Mouse (Mus musculus): Measurements from ENCODE around the gene Mrtfb. TPM values are rescaled to one million over a fixed set of nuclear protein-coding genes. Genes with fewer than 3 reads are reported as not detected.

Gene Mrtfb
- total RNA-seq, 2 experiments from 2014 or later = 62.9 to 63.5 TPM

DNA sequence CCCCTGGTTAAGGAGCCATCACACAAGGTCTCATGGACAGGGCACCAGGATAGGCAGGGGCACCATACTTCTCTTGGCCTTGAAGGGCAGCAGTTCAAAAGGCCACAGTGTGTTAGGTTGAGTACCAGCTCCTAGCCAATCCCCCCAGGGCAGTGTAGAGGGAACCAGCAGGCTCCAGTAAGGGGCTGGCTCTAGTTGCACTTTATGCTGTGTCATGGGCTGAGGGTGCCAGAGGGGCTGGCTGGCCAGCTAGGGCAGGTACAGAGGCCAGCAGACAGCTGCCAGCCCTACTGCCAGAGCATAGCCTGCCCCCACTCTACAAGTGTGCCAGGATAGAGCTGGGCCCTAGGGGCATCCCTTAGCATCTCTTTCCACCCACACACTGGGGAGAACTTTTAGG is 199.3 kb downstream of the Mrtfb start:
- intact Hi-C loops (cut with DNase I) = no loop called here
- DNase-seq = no peak

DNA sequence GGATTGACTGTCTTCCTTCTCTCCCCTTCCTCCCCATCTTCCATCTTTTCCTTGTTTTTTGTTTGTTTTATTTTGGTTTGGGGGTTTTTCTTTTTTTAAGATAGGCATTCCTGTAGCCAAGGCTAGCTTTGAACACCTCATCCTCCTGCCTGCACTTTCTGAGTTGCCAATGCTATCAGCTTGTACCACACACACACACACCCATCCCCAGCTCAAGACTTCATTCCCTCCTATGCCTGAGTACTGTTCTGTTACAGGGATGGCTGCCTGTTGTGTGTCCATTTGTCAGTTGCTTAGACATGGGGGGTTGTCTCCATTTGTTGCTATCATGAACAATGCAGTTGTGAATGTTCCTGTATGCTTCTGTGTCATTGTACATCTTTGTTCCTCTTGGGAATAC is 202.3 kb downstream of the Mrtfb start:
- DNase-seq = no peak
- intact Hi-C loops (cut with DNase I) = no loop called here

- no peak for DNase-seq
- intact Hi-C loops (cut with DNase I) = no loop called here
These were observed 203.8 kb downstream of the Mrtfb start for GRCm38 (mm10) chr16:13460071-13460470.

DNA sequence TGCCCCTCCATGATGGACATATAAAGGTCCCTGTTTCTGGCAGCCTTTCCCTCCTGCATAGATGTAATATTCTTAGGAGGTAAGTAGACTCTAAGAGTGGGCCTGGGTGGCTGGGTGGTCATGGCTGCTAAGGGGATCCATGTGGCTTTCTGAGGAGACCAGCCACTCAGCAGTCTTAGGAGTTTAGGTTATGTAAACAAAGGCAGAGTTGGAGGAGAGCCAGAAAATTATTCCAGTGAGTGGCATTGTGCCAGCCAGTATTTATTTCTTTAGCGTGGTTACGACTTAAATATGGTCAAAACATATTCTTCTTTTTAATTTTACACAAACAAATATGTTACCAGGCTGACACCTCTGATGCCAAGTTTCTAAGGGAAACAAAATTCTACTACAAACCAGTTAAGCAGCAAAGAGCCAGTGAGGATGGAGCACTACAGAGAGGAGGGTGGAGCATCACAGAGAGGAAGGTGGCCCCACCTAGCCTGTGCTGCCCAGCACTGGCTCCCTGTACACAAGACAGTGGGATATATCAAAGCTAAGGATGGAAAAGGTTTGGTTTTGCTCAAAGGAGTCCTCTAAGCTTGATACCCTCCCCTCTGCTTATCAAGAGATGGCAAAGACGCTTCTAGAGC is 204.6 kb downstream of the Mrtfb start:
- no peak for DNase-seq

DNA sequence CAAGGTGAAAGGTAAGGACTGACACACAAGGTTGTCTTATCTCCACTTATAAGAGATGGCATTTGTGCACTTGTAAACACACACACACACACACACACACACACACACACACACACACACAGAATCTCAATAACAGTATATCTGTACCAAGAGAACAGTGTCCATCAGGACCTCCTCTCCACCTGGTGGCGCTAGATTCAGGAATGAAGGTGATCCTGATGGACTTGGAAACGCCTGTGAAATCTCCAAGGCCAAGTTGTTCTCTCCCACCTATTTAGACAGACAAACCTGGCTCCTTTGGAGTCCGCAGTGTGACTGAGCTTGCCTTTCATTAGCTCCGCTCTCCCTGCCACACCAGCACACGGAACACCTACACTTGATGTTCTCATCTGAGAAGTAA is 208.4 kb downstream of the Mrtfb start:
- intact Hi-C loops (cut with DNase I) = no loop called here

More for the DNA sequence above, 204.6 kb downstream of the Mrtfb start:
- intact Hi-C loops (cut with DNase I) = no loop called here

More for the DNA sequence above, 208.4 kb downstream of the Mrtfb start:
- DNase-seq = no peak

Small RNAs within 50 kb of the gene (microRNA-seq; reads per million reads assigned to microRNA genes)
- gene Mir193b (168 reads per million, percentile 56 among the genes with 10 or more reads in this experiment), gene Mir365-1 (1.2 reads per million)

Other genes with a start within 250 kb of the Mrtfb start
- 10 to 100 TPM; 25.9 to 26.5 TPM for gene Ercc4, start 146.8 kb upstream of the Mrtfb start, total RNA-seq (2021)

All from left cerebral cortex, postnatal 4 days (tissue).